Mouse (Mus musculus): ENCODE results near the gene Ccdc151.

Ccdc151 gene

GRCm38 (mm10) chr9:21996178-21996867 is 6.1 kb downstream of the Ccdc151 start:
- no peak for DNase-seq (ENCODE audit: low read depth, low spot score)

GRCm38 (mm10) chr9:21992227-21992626 is 10.2 kb downstream of the Ccdc151 start:
- no peak for DNase-seq (ENCODE audit: low read depth, low spot score)

- peak; percentile 71 for DNase-seq (ENCODE audit: low read depth, low spot score)
Observed at GRCm38 (mm10) chr9:21989230-21990110, 13.0 kb downstream of the Ccdc151 start, which contains the start of gene Rgl3. Gene Rgl3, minus strand, starts transcription at chr9:21989446.

GRCm38 (mm10) chr9:21988421-21989101 is 13.9 kb downstream of the Ccdc151 start:
- peak; percentile 60 for DNase-seq (ENCODE audit: low read depth, low spot score)

GRCm38 (mm10) chr9:21987592-21988342 is 14.7 kb downstream of the Ccdc151 start:
- peak; percentile 31 for DNase-seq (ENCODE audit: low read depth, low spot score)

- no peak for DNase-seq (ENCODE audit: low read depth, low spot score)
Observed at GRCm38 (mm10) chr9:21983911-21984310, 18.5 kb downstream of the Ccdc151 start.

- DNase-seq (ENCODE audit: low read depth, low spot score), result no peak
Observed at GRCm38 (mm10) chr9:21978398-21979128, 23.9 kb downstream of the Ccdc151 start.

- DNase-seq (ENCODE audit: low read depth, low spot score), result peak; percentile 43
Observed at GRCm38 (mm10) chr9:21977972-21978371, 24.5 kb downstream of the Ccdc151 start.

- DNase-seq (ENCODE audit: low read depth, low spot score), result no peak
Observed at GRCm38 (mm10) chr9:21977331-21977730, 25.1 kb downstream of the Ccdc151 start.

GRCm38 (mm10) chr9:21976626-21977175 is 25.7 kb downstream of the Ccdc151 start:
- no peak for DNase-seq (ENCODE audit: low read depth, low spot score)

- DNase-seq (ENCODE audit: low read depth, low spot score), result no peak
Observed at GRCm38 (mm10) chr9:21969304-21969703, 33.1 kb downstream of the Ccdc151 start.

GRCm38 (mm10) chr9:21968883-21969282 is 33.6 kb downstream of the Ccdc151 start:
- no peak for DNase-seq (ENCODE audit: low read depth, low spot score)

GRCm38 (mm10) chr9:21963417-21963816 is 39.0 kb downstream of the Ccdc151 start, which contains the start of gene Epor:
Gene Epor, minus strand, starts transcription at chr9:21963506.
- DNase-seq (ENCODE audit: low read depth, low spot score), result no peak

- peak; percentile 86 for DNase-seq (ENCODE audit: low read depth, low spot score)
Observed at GRCm38 (mm10) chr9:21962416-21963059, 39.9 kb downstream of the Ccdc151 start.

- DNase-seq (ENCODE audit: low read depth, low spot score), result no peak
Observed at GRCm38 (mm10) chr9:21962010-21962409, 40.4 kb downstream of the Ccdc151 start.

GRCm38 (mm10) chr9:21961366-21961980 is 41.0 kb downstream of the Ccdc151 start:
- DNase-seq (ENCODE audit: low read depth, low spot score), result peak; percentile 41

GRCm38 (mm10) chr9:21960558-21961208 is 41.8 kb downstream of the Ccdc151 start:
- no peak for DNase-seq (ENCODE audit: low read depth, low spot score)

GRCm38 (mm10) chr9:21960135-21960534 is 42.3 kb downstream of the Ccdc151 start:
- DNase-seq (ENCODE audit: low read depth, low spot score), result no peak

- no peak for DNase-seq (ENCODE audit: low read depth, low spot score)
Observed at GRCm38 (mm10) chr9:21959244-21959643, 43.2 kb downstream of the Ccdc151 start.
